Mouse (Mus musculus) olfactory bulb, adult 2 months (tissue): ENCODE measurements at regions not wholly inside any gene's neighbourhood (a gene's known extent, or its start where the extent isn't known, plus 50 kb on each side); places are given as distances from the start of the nearest gene placed in this dataset.

Source experiments
- CTCF ChIP-seq: fragments of 200-500 bp; IDR thresholded peaks from 2 replicates; pipeline ENCODE4 v1.5.1; 2012; ENCODE audit warnings: low read depth, mild to moderate bottlenecking, low read length, moderate library complexity; ENCODE audit not compliant: insufficient read depth
- POLR2A ChIP-seq: fragments of 200-500 bp; IDR thresholded peaks from 2 replicates; pipeline ENCODE4 v1.6.1; 2012; ENCODE audit warnings: mild to moderate bottlenecking, low read depth, low read length, moderate library complexity; ENCODE audit not compliant: insufficient read depth

DNA sequence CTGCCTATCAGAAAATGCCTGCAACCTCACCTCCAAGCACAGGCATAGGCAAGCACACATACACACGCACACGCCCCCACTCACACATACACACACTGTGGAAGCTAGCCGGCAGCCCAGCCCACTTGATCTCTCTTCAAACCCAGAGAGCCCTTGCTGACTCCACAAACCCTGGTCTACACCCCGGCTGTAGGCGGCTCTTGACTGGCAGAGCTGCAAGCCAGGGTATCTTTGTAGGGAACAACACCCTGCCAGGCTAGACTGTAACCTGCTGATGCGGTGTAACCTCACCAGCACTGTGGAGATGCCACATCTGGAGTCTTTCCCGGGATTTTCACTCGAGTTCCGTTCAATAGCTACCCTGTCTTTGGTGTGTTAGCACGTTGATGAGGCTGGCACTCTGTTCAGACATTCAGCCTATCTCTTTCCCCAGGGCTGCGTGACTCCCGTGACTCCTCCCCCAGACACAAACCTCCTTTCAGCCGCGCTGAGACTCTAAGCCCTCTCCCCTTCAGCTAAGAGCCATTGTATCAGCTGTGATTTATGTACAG is 261.3 kb downstream of the Mycn start:
- TF ChIP-seq CTCF (no peak), POLR2A (no peak)
